Mouse (Mus musculus): Measurements from ENCODE around the gene Rrp1b. TPM values are rescaled to one million over a fixed set of nuclear protein-coding genes. Genes with fewer than 3 reads are reported as not detected.

Gene Rrp1b
- total RNA-seq (2021): 10 to 100 TPM; 15.3 to 22.4 TPM

DNA sequence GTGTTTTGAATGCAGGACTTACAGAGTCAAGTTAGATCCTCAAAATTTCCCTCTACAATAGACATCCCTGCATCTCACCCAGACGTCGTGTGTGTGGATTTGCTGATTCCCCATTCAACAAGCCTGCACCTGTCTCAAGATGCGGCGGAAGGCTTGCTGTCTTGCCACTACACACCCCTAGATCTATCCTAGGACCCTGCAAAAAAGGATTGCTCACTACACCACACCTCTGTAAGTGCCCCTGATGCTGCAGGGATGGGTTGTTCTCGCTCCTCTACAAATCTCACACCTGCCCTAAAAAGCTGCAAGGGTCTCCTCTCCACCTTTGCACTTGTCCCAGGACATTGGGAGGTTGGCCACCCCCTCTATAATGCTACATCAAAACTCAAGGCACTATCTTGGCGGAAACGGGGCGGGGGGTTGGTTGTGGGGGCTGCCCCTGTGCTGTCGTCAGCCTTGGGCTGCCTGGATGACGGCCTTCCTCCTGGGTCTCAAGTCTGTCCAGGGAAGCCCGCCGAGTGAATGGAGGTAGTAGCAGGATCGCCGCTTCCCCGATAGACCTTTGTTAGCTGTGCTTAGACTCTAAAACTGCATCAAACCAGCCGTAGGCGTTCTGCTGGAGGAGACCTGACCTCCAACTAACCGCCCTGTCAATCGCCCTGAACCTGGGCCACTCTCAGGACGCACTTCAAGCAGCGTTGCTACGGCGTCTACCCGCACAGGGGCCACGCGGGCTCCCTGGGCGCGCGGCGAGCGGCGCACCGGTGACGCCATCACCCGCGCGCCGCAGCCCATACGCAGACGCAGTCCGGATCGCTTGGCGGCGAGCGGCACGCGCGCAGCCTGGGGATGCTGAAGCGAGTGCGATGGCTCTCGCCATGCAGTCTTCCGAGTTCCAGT, at the start of gene Rrp1b, which contains the start of gene Hsf2bp:
Gene Rrp1b (plus strand): TSS at position 492 of the 900 bp plus-strand sequence.
Gene Hsf2bp (minus strand): TSS at position 741 of the 900 bp plus-strand sequence.
- DNase-seq (ENCODE audit: extremely low spot score in 1 of 2, low spot score in 1 of 2): peak; percentile 69 to 74

DNA sequence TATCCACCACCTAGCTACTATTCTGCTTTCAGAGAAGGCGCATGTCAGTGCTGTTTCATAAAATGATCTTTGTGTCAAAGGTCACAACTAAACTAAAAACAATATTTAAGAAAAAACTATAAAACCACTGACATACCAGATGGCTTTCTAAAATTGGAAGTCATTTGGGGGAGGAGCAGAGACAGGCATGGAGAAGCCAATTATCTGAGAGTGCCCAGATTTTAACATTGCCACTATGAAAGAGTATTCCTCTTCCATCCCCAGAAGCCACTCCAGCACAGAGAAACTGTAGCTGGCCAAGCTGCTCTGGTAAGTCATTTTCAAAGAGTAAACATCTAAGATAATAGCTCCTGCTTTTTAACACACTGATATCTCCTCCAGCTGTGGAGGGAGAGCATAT, 49.0 kb upstream of the Rrp1b start:
- no peak for DNase-seq (ENCODE audit: extremely low spot score in 1 of 2, low spot score in 1 of 2)

DNA sequence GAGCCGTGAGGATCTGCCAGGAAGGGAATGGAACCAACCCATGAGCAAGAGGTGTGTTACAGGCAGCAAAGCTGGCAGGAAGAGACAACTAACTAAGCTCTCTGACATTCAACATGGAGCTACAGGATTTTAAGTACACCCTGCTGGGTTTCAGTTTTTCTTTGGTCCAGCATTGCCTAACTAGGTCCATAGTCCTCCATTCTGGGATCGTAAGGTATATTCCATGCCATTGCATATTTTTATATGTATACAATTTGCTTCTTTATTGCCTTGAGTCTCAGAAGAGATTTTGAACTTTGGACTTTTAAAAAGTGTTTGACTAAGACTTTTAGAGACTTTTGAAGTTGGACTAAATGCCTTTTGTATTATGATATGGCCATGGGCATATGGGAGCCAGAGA, 46.9 kb upstream of the Rrp1b start:
- DNase-seq (ENCODE audit: extremely low spot score in 1 of 2, low spot score in 1 of 2): no peak

DNA sequence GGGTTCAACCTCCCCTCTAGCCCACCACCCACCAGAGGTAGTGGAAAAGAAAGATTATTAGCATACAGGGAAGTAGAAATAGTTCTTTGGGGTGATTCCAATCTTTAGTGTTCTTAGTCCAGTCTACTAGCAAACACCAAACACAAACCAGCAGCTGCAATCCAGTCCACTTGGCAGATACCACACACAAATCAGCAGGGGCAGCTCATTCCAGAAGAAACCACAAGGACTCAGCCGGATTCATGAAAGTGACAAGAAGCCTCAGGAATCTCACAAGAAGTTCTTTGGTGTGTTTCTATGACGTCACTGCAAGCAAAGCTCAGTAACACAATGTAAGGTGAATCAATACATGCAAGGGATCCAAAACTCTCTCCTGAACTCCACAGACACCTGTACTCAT, 43.9 kb upstream of the Rrp1b start:
- DNase-seq (ENCODE audit: extremely low spot score in 1 of 2, low spot score in 1 of 2): no peak

DNA sequence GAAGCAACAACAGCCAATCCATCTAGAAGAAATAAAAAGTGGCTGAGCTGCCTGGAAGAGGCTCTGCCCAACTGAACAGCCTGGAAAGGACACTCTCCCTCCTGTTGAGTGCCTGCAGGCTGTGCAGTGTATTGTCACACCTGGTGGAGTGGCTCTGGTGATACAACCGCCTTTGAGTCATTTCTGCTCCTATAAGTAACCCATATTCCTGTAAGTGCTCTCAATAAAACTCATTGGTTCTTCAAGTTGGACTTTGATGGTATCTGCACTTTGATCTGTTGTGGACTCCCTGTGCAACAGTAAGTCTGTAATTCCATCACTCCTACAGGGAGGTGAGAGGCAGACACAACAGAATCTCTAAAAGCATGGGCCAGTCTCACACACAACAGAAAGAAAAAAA, 42.5 kb upstream of the Rrp1b start:
- DNase-seq (ENCODE audit: extremely low spot score in 1 of 2, low spot score in 1 of 2): no peak

DNA sequence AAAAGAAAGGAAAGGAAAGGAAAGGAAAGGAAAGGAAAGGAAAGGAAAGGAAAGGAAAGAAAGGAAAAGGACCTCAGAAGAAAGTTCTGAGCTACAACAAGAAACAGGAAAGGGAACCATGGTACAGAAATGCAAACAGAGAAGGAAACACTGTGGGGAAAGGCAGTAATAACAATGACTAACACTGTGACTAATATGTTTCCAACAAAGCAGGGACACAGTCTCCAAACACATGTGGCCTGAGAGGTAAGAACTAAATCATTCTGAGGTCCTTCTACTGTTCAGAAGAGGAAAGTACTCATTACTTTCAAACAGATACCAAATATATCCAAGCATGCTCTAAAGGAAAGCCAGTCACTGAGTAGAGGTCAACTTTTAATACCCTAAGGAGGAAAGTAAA, 41.8 kb upstream of the Rrp1b start:
- no peak for DNase-seq (ENCODE audit: extremely low spot score in 1 of 2, low spot score in 1 of 2)

DNA sequence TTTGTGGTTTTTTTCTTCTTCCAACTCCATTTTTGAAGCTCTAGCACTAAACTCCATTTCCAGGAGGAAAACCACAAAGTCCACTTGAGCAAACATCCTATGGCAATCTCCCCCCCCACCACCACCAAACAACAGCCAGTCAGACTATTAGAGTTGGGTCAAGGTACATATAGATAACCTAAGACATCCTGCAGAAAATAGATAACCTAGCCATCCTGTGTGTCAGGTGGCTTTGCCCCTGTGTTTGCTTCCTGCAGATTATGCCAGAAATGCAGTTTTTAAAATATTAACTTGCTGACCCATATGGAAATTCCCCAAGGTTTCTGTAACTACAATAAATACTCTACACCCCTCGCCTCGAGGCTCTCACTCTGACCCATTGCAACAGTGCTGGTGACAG, 40.1 kb upstream of the Rrp1b start:
- no peak for DNase-seq (ENCODE audit: extremely low spot score in 1 of 2, low spot score in 1 of 2)

DNA sequence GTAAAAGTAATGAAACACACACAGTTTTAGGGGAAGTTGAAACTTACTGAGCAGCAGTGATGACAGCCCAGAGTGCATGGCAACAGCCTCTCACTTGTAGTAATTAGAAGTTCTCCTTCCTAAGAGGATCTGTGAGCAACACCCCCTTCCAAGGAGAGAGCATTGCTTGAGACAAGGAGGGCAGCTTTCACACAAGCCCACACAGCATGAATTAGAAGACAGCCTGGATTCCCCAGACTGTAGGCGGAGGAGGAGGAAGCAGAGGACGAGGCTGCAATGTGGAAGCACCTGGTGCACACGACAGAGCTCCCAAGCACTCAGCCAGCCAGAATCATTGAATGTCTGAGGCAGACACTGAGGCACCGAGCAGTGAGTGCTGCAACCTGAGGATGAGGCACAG, 39.6 kb upstream of the Rrp1b start:
- no peak for DNase-seq (ENCODE audit: extremely low spot score in 1 of 2, low spot score in 1 of 2)

DNA sequence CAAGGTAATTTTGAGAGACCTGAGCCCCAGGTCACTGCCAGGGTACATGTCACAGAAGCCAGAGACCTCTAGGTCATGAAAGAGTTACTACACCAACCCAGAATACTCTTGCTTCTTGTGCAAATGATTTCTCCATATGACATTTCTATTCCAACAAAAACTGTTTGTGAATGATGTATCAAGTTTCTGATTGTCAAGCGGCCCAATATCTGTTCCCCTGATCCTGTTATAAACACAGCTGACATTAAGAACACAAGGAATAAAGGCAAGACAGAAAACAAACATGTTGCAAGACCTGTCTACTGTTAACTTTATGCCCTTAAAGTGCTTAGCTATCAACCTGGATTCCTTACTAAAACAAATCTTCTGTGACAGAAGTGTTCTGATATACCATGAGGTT, 37.5 kb upstream of the Rrp1b start:
- DNase-seq (ENCODE audit: extremely low spot score in 1 of 2, low spot score in 1 of 2): no peak

DNA sequence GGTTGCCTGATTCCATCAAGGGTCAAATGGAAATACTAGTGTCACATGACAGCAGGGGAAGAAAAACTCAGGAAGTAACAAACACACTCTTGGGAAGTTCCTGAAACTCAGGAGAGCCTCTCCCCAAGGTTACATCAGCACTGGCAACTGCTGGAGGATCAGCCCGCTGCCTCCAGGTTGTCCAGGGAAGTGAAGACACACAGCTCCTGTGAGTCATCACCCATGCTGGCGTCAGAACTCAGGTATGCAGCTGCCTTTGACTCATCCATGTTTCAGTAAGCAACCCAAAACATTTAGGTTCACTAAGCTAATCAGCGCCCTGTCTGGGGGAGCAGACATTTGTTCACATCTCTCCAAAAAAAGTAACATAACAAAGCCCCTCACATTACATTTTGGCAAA, 32.6 kb upstream of the Rrp1b start:
- no peak for DNase-seq (ENCODE audit: extremely low spot score in 1 of 2, low spot score in 1 of 2)

DNA sequence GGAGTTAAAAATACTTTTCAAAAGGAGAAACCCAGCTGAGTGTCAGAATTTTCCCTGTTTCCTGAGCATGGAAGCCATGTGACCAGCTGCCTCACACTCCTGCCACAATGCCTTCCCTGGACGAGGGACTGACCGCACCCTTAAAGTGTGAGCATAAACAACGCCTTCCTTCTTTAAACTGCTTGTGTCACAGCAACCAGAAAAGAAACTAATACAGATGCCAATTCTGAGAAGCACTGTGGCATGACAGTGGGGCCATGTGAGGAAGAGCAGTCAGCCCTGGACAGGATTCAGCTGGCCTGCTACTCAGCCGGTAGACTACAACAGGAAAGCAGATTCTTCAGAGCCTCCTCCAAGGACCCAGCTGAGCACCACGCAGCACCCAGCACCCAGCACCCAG, 29.1 kb upstream of the Rrp1b start:
- no peak for DNase-seq (ENCODE audit: extremely low spot score in 1 of 2, low spot score in 1 of 2)

DNA sequence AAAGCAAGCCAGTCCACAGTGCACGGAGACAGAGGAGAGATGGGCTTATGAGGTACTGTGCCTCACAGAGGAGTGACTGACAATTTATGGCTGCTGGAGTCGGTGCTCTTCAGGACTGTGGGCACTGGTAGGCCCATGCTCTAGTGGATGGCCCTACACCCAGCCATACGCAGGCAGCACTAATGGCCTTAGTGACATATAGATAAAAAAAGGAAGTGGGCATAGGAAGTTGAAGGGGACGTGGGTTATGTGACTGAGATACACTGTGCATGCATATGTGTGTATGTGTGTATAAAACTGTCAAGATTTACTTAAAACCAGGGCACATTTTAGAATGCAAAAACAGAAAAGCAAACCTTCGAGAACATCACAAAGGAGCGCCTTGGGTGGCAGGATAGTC, 24.2 kb upstream of the Rrp1b start:
- DNase-seq (ENCODE audit: extremely low spot score in 1 of 2, low spot score in 1 of 2): no peak

DNA sequence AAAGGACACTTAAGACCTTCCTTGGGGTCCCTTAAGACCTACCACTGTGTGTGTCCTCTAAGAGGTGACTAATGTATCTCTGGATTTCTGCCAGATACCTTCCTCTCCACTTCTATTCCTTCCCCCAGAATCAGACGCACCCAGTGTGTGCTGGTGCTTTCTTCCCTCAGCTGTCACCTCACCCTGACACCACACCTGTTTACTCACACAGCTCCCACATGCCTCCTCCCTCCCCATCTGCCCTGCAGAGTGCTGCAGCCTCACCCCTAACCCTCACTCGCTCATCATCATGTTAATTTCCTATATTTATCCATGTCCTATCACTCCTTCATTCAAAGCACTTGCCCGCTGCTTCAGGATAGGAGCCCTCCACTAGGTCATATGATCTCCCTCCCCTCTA, 23.6 kb upstream of the Rrp1b start:
- DNase-seq (ENCODE audit: extremely low spot score in 1 of 2, low spot score in 1 of 2): no peak

DNA sequence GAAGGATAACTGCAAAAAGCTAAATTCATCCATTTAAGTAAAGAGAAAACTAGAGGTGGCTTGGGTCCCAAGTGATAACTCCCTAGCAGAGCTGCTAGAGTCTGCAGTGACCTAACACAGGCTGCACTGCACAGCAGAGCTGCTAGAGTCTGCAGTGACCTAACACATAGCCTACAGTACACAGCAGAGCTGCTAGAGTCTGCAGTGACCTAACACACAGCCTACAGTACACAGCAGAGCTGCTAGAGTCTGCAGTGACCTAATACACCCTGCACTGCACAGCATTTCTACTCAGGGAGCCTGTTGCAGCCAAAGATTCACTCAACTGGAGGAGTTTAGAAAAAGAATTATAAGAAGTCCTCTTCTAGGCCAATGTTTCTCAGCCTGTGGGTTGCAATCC, 22.2 kb upstream of the Rrp1b start:
- DNase-seq (ENCODE audit: extremely low spot score in 1 of 2, low spot score in 1 of 2): no peak

DNA sequence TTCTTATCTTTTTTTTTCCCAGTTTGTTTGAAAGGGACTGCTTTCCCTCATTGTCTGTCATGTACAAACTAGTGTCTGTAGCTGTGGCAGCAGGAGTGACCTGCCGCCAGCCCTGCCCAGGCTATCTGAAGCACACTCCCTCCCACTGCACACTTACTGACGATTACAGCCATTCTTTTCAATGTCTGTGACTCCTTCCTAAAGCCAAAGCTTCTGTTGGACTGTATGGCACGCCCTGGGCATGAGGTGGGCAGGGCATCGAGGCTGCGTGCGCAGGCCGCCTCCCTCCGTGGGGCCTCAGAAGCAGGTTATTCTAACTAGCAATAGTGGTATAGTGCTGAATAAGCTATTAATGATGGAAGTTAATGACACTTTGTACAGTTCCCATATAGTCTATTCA, 19.4 kb upstream of the Rrp1b start:
- no peak for DNase-seq (ENCODE audit: extremely low spot score in 1 of 2, low spot score in 1 of 2)

DNA sequence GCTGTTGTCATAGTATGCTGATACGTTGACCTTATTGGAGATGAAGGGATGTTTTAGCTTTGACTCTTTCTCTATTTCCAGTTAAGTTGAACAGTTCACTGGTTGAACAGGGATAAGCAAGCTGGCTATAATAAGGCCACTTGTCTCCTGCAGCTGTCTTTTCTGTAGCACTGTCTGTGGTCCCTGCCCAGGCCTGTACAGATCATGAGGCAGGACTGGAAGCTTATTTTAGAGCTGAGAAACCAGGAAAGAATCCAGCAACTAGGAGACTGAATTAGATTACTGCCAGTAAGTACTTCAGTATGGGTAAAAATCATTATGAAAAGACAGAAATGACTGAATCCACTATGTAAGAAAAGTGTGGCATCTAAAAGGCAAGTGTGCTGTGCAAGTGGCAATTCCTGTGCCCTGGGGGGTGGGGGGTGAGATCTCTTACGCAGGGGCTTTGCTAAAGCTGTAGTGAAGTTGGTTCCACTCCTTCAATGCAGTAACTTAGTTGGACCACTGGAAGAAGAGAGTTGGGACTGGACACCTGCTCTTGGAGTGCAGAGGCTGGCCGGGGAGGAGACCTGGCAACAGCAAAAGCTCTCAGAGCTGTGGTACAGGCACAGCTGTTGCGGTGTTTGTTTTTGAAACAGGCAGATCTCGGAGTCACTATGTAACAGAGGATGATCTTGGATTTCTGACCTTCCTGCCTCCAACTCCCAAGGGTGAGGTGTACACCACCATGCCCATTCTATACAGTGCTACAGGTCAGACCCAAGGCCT, 17.6 kb upstream of the Rrp1b start:
- DNase-seq (ENCODE audit: extremely low spot score in 1 of 2, low spot score in 1 of 2): no peak

DNA sequence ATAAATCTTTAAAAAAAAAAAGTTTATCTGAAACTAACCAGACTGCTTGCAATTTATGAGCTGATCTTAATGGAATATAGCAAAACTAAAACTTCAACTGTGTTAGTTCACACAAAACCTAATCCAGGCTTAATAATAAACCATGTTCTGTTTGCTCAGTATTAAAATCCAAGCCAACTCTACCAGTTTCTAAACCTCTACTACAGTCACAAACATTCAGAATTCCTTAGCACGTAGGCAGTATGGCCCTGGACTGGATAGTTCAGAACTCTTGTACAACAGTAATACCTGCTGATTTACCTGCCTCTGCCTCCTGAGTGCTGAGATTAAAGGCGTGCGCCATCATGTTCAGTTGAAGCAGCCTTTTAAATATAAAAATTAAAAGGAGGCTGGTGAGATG, 13.9 kb upstream of the Rrp1b start:
- DNase-seq (ENCODE audit: extremely low spot score in 1 of 2, low spot score in 1 of 2): no peak

DNA sequence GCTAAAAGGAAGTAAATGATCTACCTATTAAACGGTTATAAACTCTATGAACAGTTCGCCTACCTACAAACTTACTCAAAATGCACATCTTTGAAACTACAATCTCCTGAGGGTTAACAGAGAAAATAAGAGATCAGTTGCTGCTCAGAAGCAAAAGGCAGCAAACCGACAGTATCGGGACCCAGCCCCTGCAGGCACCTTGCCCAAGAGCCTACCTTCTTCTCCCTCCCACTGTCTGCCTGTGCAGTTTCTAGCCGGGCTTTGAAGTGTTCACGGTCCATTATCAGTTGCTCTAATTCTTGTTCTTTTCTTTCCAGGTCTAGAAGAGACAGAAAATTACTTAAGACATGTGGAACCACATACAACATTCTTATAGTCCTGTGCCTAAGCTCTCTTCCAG, 13.3 kb upstream of the Rrp1b start:
- DNase-seq (ENCODE audit: extremely low spot score in 1 of 2, low spot score in 1 of 2): no peak

DNA sequence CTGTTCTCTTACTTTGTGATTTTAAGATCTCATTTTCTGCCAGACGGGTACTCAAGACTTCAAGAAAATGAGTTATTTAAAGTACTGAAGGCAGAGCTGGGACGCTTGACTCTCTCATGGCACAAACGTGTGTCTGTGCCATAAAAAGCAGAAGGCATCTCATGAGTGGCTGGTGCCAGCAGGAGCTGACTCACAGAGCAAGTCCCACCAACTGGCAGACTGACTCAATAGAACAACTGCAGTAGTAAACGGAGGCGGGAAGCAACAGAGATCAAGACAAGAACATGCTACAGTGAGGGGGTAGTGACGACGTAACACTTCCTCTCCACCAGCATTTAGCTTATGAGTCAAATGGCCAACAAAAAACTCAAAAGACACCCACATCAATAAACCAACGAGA, 12.8 kb upstream of the Rrp1b start:
- DNase-seq (ENCODE audit: extremely low spot score in 1 of 2, low spot score in 1 of 2): peak; percentile 34 to 44

DNA sequence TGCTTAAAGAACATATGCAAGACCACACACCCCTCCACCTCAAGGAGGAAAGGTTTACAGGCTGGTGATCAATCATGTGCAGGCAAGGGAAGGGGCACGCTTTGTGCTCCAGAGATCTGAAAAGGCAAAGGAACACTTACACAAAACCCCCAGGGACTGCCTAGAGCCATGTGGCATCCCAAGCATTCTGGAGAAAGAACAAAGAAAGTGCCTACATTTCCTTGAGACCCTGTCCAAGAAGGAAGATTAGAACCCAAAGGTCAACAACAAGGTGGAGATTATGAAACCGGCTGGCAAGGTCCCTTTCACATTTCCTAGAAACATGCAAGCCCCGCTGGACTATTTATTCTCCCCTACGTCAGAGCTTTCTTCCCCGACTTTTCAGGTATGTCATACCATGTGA, 11.2 kb upstream of the Rrp1b start:
- no peak for DNase-seq (ENCODE audit: extremely low spot score in 1 of 2, low spot score in 1 of 2)

DNA sequence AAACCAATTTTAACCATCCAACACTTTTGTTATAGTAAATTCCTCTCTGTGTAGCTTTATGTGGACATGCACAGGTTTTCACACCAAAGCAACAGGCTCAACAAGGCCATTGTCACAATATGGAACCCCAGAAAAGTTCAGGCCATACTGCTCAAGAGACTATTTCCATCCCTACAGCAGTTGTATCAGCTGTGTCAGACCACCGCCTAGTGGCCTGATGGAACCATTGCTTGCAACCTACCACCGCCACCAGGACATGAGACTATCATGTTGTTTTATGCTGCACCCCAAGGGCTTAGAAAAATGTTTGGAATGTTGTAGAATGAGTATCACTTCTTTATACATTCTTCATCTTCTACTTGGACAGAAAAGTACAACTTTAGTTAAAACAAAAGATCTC, 10.5 kb upstream of the Rrp1b start:
- DNase-seq (ENCODE audit: extremely low spot score in 1 of 2, low spot score in 1 of 2): peak; percentile 18 to 65

DNA sequence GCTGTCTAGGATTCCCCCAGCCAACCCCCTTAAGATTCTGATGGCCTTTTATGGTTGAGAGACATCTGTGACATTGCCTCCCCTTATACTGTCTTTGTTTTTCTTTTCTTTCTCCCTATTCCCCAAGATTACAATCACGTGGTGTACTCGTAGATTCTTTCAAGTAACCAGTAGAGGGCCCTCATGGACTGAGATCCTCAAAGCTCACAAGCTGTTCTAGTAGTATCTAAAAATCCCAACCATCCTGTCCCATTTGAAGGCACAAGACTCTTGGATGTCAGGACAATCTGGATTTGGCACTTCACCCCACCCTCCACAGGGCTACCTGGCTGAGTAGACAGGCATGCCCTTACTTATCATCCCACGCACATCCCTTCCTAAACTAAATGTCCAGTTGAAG, 8.2 kb upstream of the Rrp1b start:
- DNase-seq (ENCODE audit: extremely low spot score in 1 of 2, low spot score in 1 of 2): no peak

Data from layer of hippocampus, postnatal 25 days (tissue).